Mouse (Mus musculus): ENCODE results near the gene Casp9.

The Casp9 gene

DNA sequence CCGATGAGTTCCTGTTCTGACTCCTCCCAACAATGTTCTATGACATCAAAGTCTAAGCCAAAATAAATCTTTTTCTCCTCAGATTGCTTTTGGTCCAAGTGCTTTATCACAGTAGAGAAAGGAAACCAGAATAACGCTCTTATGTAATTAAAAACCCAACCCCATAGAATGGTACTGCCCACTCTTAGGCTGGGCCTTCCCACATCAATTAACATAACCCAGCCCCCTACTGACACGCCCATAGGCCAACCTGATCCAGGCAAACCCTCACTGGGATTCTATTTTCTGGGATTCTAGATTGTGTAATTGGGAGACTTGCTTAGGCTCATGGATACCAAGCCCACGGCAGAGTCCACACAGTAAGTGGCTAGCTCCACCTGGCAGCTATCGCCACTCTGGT lies 71.6 kb downstream of the Casp9 start:
- no peak for DNase-seq (ENCODE audit: low read depth, low spot score)

Data from mesoderm, embryonic 11.5 days (tissue).